Mouse (Mus musculus) limb, embryonic 11.5 days (tissue): ENCODE measurements around the gene Fv1. TPM values are rescaled to one million over a fixed set of nuclear protein-coding genes. Genes with fewer than 3 reads are reported as not detected.
A peak's percentile ranks its signal among the peaks of the same experiment; 100 is the strongest.
"Not testable (repeated sequence)": the region's sequence is repeated elsewhere in the genome, so short reads cannot be mapped to it uniquely, and the experiment has no call there.

Experiments used
- ATAC-seq: fragments of 200-750 bp; cut with Nextera tagmentation; 2 replicates; pipeline ENCODE4 v1.8.0; 2017; ENCODE audit warnings: low read depth; ENCODE audit not compliant: insufficient number of reproducible peaks, low FRiP score, low TSS enrichment
- DNase-seq: peaks from one replicate; pipeline ENCODE4 v3.0.0-alpha.2; 2015; ENCODE audit warnings: low spot score
- H3K27ac ChIP-seq: fragments of 300-500 bp; sonication (generic); replicated peaks from 2 replicates; pipeline ENCODE4 v1.5.1; 2014; ENCODE audit warnings: low read depth, mild to moderate bottlenecking, low read length
- H3K27me3 ChIP-seq: fragments of 300-500 bp; sonication (generic); 2 replicates; pipeline ENCODE4 v1.6.1; 2014; ENCODE audit warnings: mild to moderate bottlenecking, low read length, mixed read lengths; ENCODE audit not compliant: control insufficient read depth, insufficient read depth
- H3K36me3 ChIP-seq: fragments of 300-500 bp; sonication (generic); 2 replicates; pipeline ENCODE4 v1.6.1; 2014; ENCODE audit warnings: mild to moderate bottlenecking, low read length, moderate library complexity, mixed read lengths; ENCODE audit not compliant: control insufficient read depth, insufficient read depth
- H3K4me1 ChIP-seq: fragments of 300-500 bp; sonication (generic); 2 replicates; pipeline ENCODE4 v1.6.1; 2014; ENCODE audit warnings: low read length, mixed read lengths; ENCODE audit not compliant: control insufficient read depth, insufficient read depth
- H3K4me2 ChIP-seq: fragments of 300-500 bp; sonication (generic); 2 replicates; pipeline ENCODE4 v1.6.1; 2014; ENCODE audit warnings: low read depth, mild to moderate bottlenecking, moderate library complexity; ENCODE audit not compliant: severe bottlenecking
- H3K4me3 ChIP-seq: fragments of 300-500 bp; sonication (generic); 2 replicates; pipeline ENCODE4 v1.5.1; 2014; ENCODE audit warnings: low read depth, low read length
- H3K9ac ChIP-seq: fragments of 300-500 bp; sonication (generic); 2 replicates; pipeline ENCODE4 v1.6.1; 2014; ENCODE audit warnings: mild to moderate bottlenecking, low read length
- H3K9me3 ChIP-seq: fragments of 300-500 bp; sonication (generic); 2 replicates; pipeline ENCODE4 v1.6.1; 2016; ENCODE audit warnings: low read length; ENCODE audit not compliant: control insufficient read depth
- WGBS: fragments of 180-500 bp; shearing (Covaris S2); extraction: QIAGEN DNeasy Blood & Tissue Kit; methylation state at CpG from one replicate; pipeline ENCODE4 v1.1.7; 2014; 5-methylcytosine and 5-hydroxymethylcytosine counted together
- polyA plus RNA-seq: library from polyadenylated mRNA; unstranded; fragments of >200 nt; fragmentation: Nextera tagmentation; extraction: Ambion mirVana; gene quantifications from 2 replicates; pipeline ENCODE4 v1.2.1, GENCODE M21; 2014

Gene Fv1
- polyA plus RNA-seq, result 14.7 and 16.6 TPM in 2 replicates

- no peaks in the 10 kb centered on the region for H3K27me3 ChIP-seq
Observed at GRCm38 (mm10) chr4:147868450-147869031, at the start of gene Fv1, which contains the start of gene Miip. Gene Fv1, plus strand, starts transcription at chr4:147868979. Gene Miip, minus strand, starts transcription at chr4:147868816.

GRCm38 (mm10) chr4:147819659-147820058 lies 49.1 kb upstream of the Fv1 start:
- H3K9me3 ChIP-seq, result peaks cover 13% of the 10 kb centered on the region; the same call in 1 of the 2 replicates
- not testable (repeated sequence) for H3K4me3 ChIP-seq, H3K27ac ChIP-seq, ATAC-seq, H3K9ac ChIP-seq, H3K4me1 ChIP-seq, H3K36me3 ChIP-seq, DNase-seq, H3K4me2 ChIP-seq, H3K27me3 ChIP-seq
- WGBS, result 87% methylated on average over 7 of the region's 7 CpGs

More at GRCm38 (mm10) chr4:147868450-147869031, at the start of gene Fv1, which contains the start of gene Miip:
- peaks cover 13% of the 10 kb centered on the region; the same call in 1 of the 2 replicates for H3K4me1 ChIP-seq
- peak; percentile 94 for DNase-seq
- peak within 1 kb of the TSS; percentile 81 for H3K4me2 ChIP-seq
- H3K9me3 ChIP-seq, result no peaks in the 10 kb centered on the region
- H3K27ac ChIP-seq, result 0 out of 2 replicates have a peak within 1 kb of the TSS, but pooled peaks have one; percentile 21
- ATAC-seq, result peak; percentile 98
- under 1% methylated on average over 30 of the region's 30 CpGs for WGBS
- H3K4me3 ChIP-seq, result peak within 1 kb of the TSS; percentile 83
- peak within 1 kb of the TSS; percentile 79 for H3K9ac ChIP-seq
- peaks cover 17% of the 10 kb centered on the region; the same call in 1 of the 2 replicates for H3K36me3 ChIP-seq

GRCm38 (mm10) chr4:147821414-147821813 lies 47.4 kb upstream of the Fv1 start:
- not testable (repeated sequence) for H3K4me3 ChIP-seq, H3K27me3 ChIP-seq, H3K4me2 ChIP-seq, H3K27ac ChIP-seq, ATAC-seq, H3K4me1 ChIP-seq, DNase-seq, H3K9ac ChIP-seq
- peaks cover 12% of the 10 kb centered on the region for H3K36me3 ChIP-seq
- peaks cover 19% of the 10 kb centered on the region for H3K9me3 ChIP-seq
- 86% methylated on average over 3 of the region's 3 CpGs for WGBS

- DNase-seq, result no peak
- peaks cover 22% of the 10 kb centered on the region for H3K36me3 ChIP-seq
Observed at GRCm38 (mm10) chr4:147824389-147824788, 44.4 kb upstream of the Fv1 start.

GRCm38 (mm10) chr4:147839282-147839681 lies 29.5 kb upstream of the Fv1 start:
- H3K4me3 ChIP-seq, DNase-seq, H3K4me1 ChIP-seq, H3K36me3 ChIP-seq, H3K9ac ChIP-seq, H3K9me3 ChIP-seq, ATAC-seq, H3K27ac ChIP-seq, H3K4me2 ChIP-seq, H3K27me3 ChIP-seq: not testable (repeated sequence)
- WGBS, result 99% methylated on average over 16 of the region's 26 CpGs

More at GRCm38 (mm10) chr4:147824389-147824788, 44.4 kb upstream of the Fv1 start:
- WGBS, result 93% methylated on average over 4 of the region's 4 CpGs
- Histone ChIP-seq H3K4me1 (no peaks in the 10 kb centered on the region), H3K9ac (no peak overlapping the region), H3K4me2 (no peak overlapping the region), H3K27me3 (no peaks in the 10 kb centered on the region), H3K27ac (no peak overlapping the region), H3K4me3 (no peak overlapping the region), H3K9me3 (peaks cover 19% of the 10 kb centered on the region)
- ATAC-seq, result no peak

- no peak for DNase-seq
- H3K27ac ChIP-seq, result no peak overlapping the region
- H3K4me2 ChIP-seq, result no peak overlapping the region
- no peak overlapping the region for H3K9ac ChIP-seq
- 89% methylated on average over 3 of the region's 3 CpGs for WGBS
- no peaks in the 10 kb centered on the region; the same call in 1 of the 2 replicates for H3K9me3 ChIP-seq
- no peak overlapping the region for H3K4me3 ChIP-seq
- no peaks in the 10 kb centered on the region; the same call in 1 of the 2 replicates for H3K4me1 ChIP-seq
- peaks cover 2% of the 10 kb centered on the region; the same call in 1 of the 2 replicates for H3K36me3 ChIP-seq
- no peak for ATAC-seq
- no peaks in the 10 kb centered on the region for H3K27me3 ChIP-seq
Observed at GRCm38 (mm10) chr4:147842871-147843270, 25.9 kb upstream of the Fv1 start.

- Histone ChIP-seq H3K9ac (peak within 1 kb of the TSS; percentile 77), H3K4me2 (peak within 1 kb of the TSS; percentile 71), H3K4me3 (peak within 1 kb of the TSS; percentile 83), H3K27me3 (no peaks in the 10 kb centered on the region), H3K4me1 (peaks cover 2% of the 10 kb centered on the region; the same call in 1 of the 2 replicates), H3K36me3 (peaks cover under 1% of the 10 kb centered on the region; the same call in 1 of the 2 replicates), H3K9me3 (no peaks in the 10 kb centered on the region; the same call in 1 of the 2 replicates), H3K27ac (no peak within 1 kb of the TSS)
- DNase-seq (peak; percentile 67), ATAC-seq (peak; percentile 88)
- whole genome bisulfite sequencing, result 2% methylated on average over 23 of the region's 23 CpGs
Observed at GRCm38 (mm10) chr4:147847614-147848583, 20.9 kb upstream of the Fv1 start, which contains the start of gene Zfp933. Gene Zfp933, minus strand, starts transcription at chr4:147848366.

GRCm38 (mm10) chr4:147848584-147848991 lies 20.2 kb upstream of the Fv1 start:
- Histone ChIP-seq H3K27me3 (no peaks in the 10 kb centered on the region), H3K4me1 (peaks cover 2% of the 10 kb centered on the region; the same call in 1 of the 2 replicates), H3K9ac (peak overlapping the region; percentile 77), H3K27ac (no peak overlapping the region), H3K36me3 (no peaks in the 10 kb centered on the region), H3K4me2 (peak overlapping the region; percentile 63), H3K9me3 (no peaks in the 10 kb centered on the region; the same call in 1 of the 2 replicates), H3K4me3 (peak overlapping the region; percentile 83)
- WGBS, result 8% methylated on average over 4 of the region's 4 CpGs
- DNase-seq (no peak), ATAC-seq (peak; percentile 55)
